Mouse (Mus musculus): ENCODE results near the gene Rps6ka5.

- no peak for TF ChIP-seq CTCF (IDR thresholded peaks at IDR 0.05; ENCODE audit: low read depth)
- no peak for TF ChIP-seq EP300 (IDR thresholded peaks at IDR 0.05; ENCODE audit: low read depth)
Observed at GRCm38 (mm10) chr12:100635601-100636298, 91.0 kb downstream of the Rps6ka5 start.
